Mouse (Mus musculus) kidney, embryonic 14.5 days (tissue): ENCODE results near the gene Lats2. TPM values are rescaled to one million over a fixed set of nuclear protein-coding genes. Genes with fewer than 3 reads are reported as not detected.

ENCODE experiments used
- ATAC-seq: fragments of 200-750 bp; cut with Nextera tagmentation; 2 replicates; pipeline ENCODE4 v1.8.0; 2017; ENCODE audit warnings: moderate number of reproducible peaks, mild to moderate bottlenecking, moderate TSS enrichment, moderate library complexity; ENCODE audit not compliant: low FRiP score, low TSS enrichment
- H3K27ac ChIP-seq: fragments of 300-500 bp; sonication (generic); 2 replicates; pipeline ENCODE4 v1.5.1; 2014; ENCODE audit warnings: low read depth, mild to moderate bottlenecking, low read length, moderate library complexity, mixed read lengths
- H3K27me3 ChIP-seq: fragments of 300-500 bp; sonication (generic); 2 replicates; pipeline ENCODE4 v1.6.1; 2014; ENCODE audit warnings: mild to moderate bottlenecking, low read length; ENCODE audit not compliant: control insufficient read depth, insufficient read depth
- H3K36me3 ChIP-seq: fragments of 300-500 bp; sonication (generic); 2 replicates; pipeline ENCODE4 v1.6.1; 2014; ENCODE audit warnings: low read length, mixed read lengths; ENCODE audit not compliant: control insufficient read depth, insufficient read depth
- H3K4me1 ChIP-seq: fragments of 300-500 bp; sonication (generic); 2 replicates; pipeline ENCODE4 v1.6.1; 2014; ENCODE audit warnings: low read length, mixed read lengths; ENCODE audit not compliant: control insufficient read depth, insufficient read depth
- H3K4me2 ChIP-seq: fragments of 300-500 bp; sonication (generic); replicated peaks from 2 replicates; pipeline ENCODE4 v1.6.1; 2014; ENCODE audit warnings: low read depth, mild to moderate bottlenecking, low read length
- H3K4me3 ChIP-seq: fragments of 300-500 bp; sonication (generic); 2 replicates; pipeline ENCODE4 v1.5.1; 2014; ENCODE audit warnings: mild to moderate bottlenecking, low read length
- H3K9ac ChIP-seq: fragments of 300-500 bp; sonication (generic); 2 replicates; pipeline ENCODE4 v1.6.1; 2014; ENCODE audit warnings: low read depth, mild to moderate bottlenecking, low read length, moderate library complexity
- H3K9me3 ChIP-seq: fragments of 300-500 bp; sonication (generic); 2 replicates; pipeline ENCODE4 v1.6.1; 2016; ENCODE audit warnings: low read length; ENCODE audit not compliant: control insufficient read depth
- WGBS: fragments of 180-500 bp; shearing (Covaris S2); extraction: QIAGEN DNeasy Blood & Tissue Kit; methylation state at CpG from one replicate; pipeline ENCODE4 v1.1.7; 2014; 5-methylcytosine and 5-hydroxymethylcytosine counted together
- microRNA-seq: library from miRNA; unstranded; fragments of <30 nt; microRNA quantifications from one replicate; pipeline ENCODE4, GENCODE M21; 2016
- polyA plus RNA-seq: library from polyadenylated mRNA; unstranded; fragments of >200 nt; fragmentation: Nextera tagmentation; extraction: Ambion mirVana; gene quantifications from 2 replicates; pipeline ENCODE4 v1.2.1, GENCODE M21; 2014

Gene Lats2
- polyA plus RNA-seq, 1 experiment from 2014 or later = 21.5 TPM

DNA sequence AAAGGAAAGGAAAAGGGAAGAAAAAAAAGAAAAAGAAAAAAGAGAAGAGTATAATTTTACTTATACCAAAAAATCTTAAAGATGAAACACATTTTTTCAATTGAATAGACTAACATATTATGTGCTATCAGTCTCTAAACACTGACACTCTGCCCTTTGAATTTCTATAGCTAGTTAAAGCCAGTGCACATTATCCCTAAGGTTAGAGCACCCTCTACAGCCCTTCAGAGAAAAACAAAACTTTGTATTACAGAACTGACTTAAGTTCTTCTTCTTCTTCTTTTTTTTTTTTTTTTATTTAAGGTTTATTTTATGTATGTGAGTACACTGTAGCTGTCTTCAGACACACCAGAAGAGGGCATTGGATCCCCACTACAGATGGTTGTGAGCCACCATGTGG lies 108.7 kb downstream of the Lats2 start:
- H3K4me2 ChIP-seq = no peak overlapping the region
- ATAC-seq = no peak
- no peak overlapping the region for H3K4me3 ChIP-seq
- no peaks in the 10 kb centered on the region for H3K9me3 ChIP-seq
- H3K4me1 ChIP-seq = no peaks in the 10 kb centered on the region
- H3K27ac ChIP-seq = no peak overlapping the region
- no peak overlapping the region for H3K9ac ChIP-seq
- no peaks in the 10 kb centered on the region for H3K27me3 ChIP-seq
- peaks cover 5% of the 10 kb centered on the region; the same call in 1 of the 2 replicates for H3K36me3 ChIP-seq

DNA sequence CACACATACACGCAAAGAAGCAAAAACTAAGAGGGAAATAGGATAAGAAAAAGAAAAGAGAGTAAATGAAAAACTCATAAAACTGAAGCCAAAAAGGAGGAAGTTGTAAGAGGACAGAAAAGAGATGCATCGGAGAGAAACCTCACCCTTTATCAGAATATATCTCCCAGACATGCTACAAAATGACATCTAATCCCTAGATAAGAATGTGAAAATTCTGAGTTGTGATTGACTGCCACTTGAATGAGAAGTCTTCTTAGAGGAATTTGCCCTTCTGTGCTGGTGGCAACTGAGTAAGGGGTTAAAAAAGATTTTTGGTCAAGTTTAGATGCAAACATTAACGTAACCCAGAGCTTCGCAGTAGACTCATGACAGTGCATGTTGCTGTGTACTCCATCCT lies 112.0 kb downstream of the Lats2 start:
- ATAC-seq = no peak

More for the DNA sequence above, 112.0 kb downstream of the Lats2 start:
- Histone ChIP-seq H3K4me3 (no peak overlapping the region), H3K9me3 (no peaks in the 10 kb centered on the region), H3K27me3 (no peaks in the 10 kb centered on the region), H3K36me3 (peaks cover 8% of the 10 kb centered on the region; the same call in 1 of the 2 replicates), H3K9ac (no peak overlapping the region), H3K27ac (no peak overlapping the region), H3K4me2 (no peak overlapping the region), H3K4me1 (no peaks in the 10 kb centered on the region)
- WGBS = 83% methylated on average over 4 of the region's 4 CpGs

Small RNAs within 50 kb of the gene (microRNA-seq; reads per million reads assigned to microRNA genes)
- not detected for gene Mir3077

Other genes with a start within 250 kb of the Lats2 start
- 1.2 and 2.5 TPM in 2 replicates for gene Il17d, start 233.6 kb downstream of the Lats2 start, polyA plus RNA-seq
- 102 and 131 TPM in 2 replicates for gene Eef1akmt1, start 186.8 kb downstream of the Lats2 start, polyA plus RNA-seq
- 25.4 and 36.7 TPM in 2 replicates for gene Xpo4, start 93.0 kb downstream of the Lats2 start, polyA plus RNA-seq
- gene Gm49361, start 12.3 kb downstream of the Lats2 start, polyA plus RNA-seq = not detected in 2 replicates
- gene Sap18, start 39.8 kb upstream of the Lats2 start, polyA plus RNA-seq = 37.2 and 49.1 TPM in 2 replicates
- 32.1 and 51.9 TPM in 2 replicates for gene Ska3, start 67.8 kb upstream of the Lats2 start, polyA plus RNA-seq
- gene Mrpl57, start 67.8 kb upstream of the Lats2 start, polyA plus RNA-seq = 161 and 166 TPM in 2 replicates
- gene Zdhhc20, start 131.9 kb upstream of the Lats2 start, polyA plus RNA-seq = 66.8 and 69.0 TPM in 2 replicates
- gene Micu2, start 240.9 kb upstream of the Lats2 start, polyA plus RNA-seq = 58.0 and 60.5 TPM in 2 replicates